Mouse (Mus musculus): ENCODE data around the gene Efcab9.
A peak's percentile ranks its signal among the peaks of the same experiment; 100 is the strongest.

Gene Efcab9

DNA sequence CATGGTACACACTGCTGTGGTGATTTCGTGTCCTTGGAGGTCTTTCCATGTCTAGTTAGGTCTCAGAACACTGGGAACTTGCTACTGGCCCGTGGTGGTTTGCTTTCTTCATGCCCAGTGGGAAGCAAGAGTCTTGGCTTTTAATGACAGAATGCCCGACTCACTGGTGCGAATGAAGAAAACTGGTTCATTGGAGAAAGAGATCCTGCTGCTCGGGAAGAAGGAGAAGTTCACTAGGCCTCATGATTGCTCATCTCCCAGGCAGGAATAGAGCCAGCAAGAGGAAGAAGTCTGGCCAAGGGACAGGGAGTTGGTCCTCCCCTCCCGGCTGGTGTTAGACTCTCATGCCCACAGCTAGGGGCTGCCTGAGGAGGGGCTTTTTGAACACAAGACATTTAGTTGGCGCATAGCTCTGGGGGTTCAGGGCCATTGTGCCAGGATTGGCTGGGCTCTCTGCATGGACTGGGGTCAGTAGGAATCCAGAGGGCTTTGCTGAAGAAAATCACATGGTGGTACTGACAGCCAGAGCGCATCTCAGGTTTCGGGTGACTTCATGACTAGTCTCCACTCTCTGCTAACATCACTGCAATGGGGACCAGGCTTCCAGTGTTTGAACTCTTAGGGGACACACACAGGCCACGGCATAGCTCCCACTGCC is 24.6 kb upstream of the Efcab9 start:
- DNase-seq (ENCODE audit: low spot score) = no peak

- no peak for DNase-seq (ENCODE audit: low spot score)
These were observed 23.3 kb upstream of the Efcab9 start for GRCm38 (mm10) chr11:32555103-32555689.

GRCm38 (mm10) chr11:32554141-32555091 is 22.5 kb upstream of the Efcab9 start:
- no peak for DNase-seq (ENCODE audit: low spot score)

DNA sequence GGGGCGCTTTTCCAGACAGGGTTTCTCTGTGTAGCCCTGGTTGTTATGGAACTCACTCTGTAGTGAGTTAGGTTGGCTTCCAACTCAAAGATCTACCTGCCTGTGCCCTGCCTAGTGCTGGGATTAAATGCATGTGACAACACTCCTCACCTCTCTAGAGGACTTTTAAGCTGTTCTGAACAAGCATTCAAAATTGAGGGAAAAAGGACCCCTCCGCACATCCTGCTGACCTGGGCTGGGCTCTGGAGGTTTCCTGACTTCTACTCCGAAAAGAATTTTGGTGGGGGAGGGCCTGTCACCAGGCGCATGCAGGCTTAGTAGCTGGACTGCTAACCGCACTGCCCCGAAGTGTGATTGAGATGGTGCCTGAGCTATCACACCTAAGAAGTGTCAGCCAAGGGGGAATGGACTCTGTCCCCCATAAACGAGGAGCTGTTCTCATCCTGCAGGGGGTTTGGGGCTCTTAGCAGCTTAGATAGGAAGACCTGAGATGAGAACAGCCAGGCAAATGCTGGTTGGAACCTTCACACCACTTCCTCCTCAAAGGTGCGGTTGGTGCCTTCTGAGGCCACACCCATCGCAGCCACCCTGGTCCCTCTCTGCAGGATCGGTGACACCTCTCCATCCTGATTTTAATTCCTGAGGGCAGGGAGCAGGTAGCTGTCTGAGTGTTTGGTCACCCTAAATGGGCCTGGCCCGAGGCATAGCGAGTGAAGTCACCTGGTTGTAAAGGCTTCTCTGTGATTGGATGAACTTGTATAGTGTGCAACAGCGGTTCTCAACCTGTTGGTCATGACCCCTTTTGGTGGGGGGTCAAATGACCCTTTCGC is 21.6 kb upstream of the Efcab9 start:
- no peak for DNase-seq (ENCODE audit: low spot score)

GRCm38 (mm10) chr11:32552401-32553090 is 20.7 kb upstream of the Efcab9 start:
- DNase-seq (ENCODE audit: low spot score) = no peak

DNA sequence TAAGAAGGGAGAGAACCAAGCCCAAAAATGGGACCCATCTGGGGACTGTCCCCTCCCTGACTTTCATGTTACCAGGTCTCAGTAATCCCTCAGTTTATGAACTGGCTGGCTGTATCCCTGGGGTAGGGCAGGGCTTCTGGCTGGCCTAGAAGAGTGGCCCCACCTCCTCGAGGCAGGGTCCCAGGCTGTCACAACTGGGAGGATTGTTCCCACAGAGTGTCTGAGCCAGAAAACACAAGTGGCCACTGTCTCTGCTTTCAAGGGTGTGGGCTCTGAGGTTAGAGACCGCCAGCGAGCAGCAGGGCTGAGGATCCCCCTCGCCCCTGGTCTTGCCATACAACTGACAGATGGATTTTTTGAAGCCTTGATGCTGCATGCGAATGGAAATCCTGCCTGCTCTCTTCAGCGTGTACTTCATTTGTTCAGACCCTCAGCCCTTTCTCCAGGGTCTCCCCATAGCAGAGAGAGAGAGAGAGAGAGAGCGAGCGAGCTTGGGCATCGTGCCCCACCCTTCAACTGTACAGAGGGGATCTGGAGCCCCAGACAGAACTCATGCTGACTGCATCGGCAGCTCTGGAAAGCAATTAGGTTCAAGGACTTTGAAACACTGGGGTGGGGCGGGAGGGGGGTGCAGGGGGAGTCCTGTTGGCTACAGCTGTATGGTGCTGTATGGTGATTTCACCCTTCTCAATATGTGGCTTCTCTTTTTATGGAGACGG is 19.9 kb upstream of the Efcab9 start:
- no peak for DNase-seq (ENCODE audit: low spot score)

DNA sequence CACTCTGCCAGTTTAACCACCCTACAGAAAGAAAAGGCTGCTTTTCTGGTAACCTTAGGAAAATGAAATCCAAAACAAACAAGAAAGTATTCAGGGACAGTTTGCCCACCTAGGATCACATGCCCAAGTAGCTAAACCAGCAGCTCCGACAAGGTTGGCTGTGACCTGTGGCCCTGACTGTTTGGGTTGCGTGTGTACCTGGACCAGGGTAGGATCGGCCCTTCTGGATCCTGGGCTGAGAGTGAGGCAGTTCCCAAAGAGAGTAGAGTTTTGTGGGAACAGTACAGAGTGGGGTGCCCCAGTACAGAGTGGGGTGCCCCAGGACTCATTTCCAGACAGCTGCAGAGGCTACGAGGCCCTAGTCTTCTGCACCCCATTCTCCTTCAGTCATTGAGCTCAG is 19.2 kb upstream of the Efcab9 start:
- DNase-seq (ENCODE audit: low spot score) = no peak

DNA sequence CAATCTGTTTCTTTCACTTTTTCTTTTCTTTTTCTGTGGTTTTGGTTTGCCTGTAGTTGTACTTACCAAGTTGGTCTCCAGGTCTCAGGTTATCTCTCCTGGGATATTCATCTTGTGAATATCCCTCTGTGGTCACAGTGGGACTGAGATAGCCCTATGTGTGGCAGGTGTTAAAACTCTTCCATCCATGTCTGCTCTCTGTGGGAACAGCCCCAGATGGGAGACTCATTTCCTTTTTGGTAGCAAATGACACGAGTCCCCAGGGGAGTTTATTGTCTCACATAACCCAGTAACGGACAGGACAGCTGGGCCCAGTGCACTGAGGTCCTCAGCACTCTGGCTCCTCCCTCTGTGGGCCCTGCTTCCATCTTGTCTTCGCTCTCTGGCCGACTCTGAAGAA is 18.2 kb upstream of the Efcab9 start:
- DNase-seq (ENCODE audit: low spot score) = no peak

GRCm38 (mm10) chr11:32549236-32549635 is 17.4 kb upstream of the Efcab9 start:
- DNase-seq (ENCODE audit: low spot score) = no peak

- no peak for DNase-seq (ENCODE audit: low spot score)
These were observed 16.4 kb upstream of the Efcab9 start for GRCm38 (mm10) chr11:32548240-32548639.

DNA sequence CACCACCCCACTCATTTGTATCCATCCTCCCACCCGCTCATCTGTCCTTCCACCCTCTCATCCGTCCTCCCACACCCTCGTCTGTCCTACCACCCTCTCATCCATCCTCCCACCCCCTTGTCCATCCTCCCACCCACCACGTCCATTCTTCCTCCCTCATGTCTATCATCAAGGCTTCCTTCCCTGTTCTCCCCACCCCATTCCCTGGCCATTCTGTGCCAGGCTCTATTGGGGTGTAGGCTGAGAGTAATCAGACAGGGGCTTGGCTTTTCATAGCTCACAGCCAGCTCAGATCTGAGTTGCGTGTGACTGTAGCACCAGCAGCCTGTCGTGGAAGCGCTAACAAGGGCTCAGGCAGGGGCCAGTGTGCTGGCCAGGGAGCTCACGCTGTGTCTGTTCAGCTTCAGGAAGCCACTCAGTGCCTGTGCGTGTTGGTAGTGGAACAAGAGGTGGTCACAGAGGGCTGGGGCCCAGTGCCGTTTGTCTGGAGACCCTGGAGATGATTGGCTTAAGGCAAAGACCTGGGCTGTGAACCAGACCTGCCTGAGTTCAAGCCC is 15.6 kb upstream of the Efcab9 start:
- DNase-seq (ENCODE audit: low spot score) = no peak

- no peak for DNase-seq (ENCODE audit: low spot score)
These were observed 14.6 kb upstream of the Efcab9 start for GRCm38 (mm10) chr11:32546483-32546882.

DNA sequence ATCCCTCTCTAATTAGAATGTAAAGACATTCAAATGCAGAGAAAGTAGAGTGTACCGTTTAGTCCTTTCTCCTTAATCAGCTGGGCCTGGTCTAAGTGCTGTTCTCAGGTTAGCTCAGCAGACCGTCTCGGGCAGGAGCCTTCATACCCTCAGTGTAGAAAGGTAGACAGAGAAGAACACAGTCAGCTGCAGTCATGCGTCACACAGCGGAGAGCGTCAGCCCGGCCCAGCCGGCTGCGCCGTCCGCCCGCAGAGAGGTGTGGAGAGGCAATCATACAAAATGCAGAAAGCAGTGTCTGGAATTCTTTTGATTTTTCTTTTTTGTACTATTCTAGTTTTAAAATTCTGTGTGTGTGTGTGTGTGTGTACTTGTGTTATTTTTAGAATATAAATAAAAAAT is 13.7 kb upstream of the Efcab9 start:
- DNase-seq (ENCODE audit: low spot score) = no peak

DNA sequence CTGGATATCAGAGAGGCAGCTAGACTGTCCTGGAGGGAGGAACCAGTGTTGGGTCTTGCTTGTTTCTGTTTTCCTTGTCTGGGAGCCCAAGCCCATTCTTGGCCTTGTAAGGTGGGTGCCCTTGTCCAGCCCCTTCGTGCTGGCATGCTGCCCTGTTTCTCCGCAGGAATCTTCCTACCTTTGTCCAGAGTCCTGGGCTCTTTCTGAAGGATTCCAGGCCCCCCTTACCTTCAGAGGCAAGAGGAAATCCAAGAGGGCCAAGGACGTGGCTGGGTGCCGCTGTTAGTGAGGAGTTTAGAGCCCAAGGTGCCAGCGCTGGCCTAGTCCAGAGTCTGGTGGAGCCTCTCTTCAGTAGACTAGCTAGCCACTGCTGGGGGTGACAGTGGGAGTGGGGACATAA is 12.6 kb upstream of the Efcab9 start:
- no peak for DNase-seq (ENCODE audit: low spot score)

DNA sequence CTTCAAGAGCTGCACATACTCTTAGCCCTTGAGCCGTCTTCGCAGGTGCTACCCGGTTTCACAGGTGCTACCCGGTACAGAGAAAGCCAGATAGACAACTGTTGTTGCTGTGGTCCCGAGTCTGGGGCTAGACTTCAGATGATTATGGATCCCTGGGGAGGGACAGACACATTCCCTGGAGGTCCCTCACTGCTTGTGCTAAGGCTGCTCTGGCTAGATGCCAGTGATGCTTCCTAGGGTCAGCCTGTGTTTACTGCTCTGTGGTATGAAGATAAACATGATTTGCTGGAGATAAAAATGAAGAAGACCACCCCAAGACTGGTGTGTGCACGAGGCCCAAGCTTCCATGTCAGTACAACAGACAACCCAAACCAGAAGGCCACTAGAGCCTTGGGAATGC is 12.2 kb upstream of the Efcab9 start:
- no peak for DNase-seq (ENCODE audit: low spot score)

DNA sequence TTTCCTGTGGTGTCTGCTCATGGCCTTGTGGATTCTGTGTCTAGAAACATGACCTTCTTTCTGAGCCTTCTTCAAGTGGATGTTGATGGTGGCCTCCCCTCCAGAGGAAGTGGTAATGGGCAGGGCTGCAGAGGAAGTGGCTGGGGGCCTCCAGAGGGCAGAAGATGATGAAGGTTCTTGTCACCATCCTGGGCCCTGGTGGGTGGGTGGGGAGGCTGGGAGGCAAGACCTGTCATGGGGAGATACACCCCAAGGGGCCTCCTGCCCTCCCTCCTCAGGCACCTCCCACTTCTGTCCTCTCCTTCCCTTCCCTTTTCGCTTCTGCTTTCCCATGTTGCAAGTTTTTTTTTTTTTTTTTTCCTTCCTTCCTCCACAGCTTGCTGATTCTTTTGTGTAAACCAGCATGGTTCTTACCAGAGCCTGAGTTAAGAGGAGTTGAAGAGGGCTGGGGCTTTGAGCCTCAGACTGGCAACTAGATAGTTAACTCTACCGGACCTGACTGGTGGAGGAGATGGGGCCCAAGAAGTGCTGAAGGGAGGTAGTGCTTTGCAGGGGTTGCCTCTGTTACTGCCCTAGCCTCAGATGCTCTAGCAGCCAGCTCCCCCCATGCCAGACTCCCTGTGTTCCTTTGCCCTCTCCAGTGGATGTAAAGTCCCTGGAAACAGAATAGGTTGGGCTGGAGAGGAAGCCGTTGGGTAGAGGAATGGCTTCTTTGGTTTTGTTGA is 11.0 kb upstream of the Efcab9 start:
- DNase-seq (ENCODE audit: low spot score) = peak; percentile 48

- no peak for DNase-seq (ENCODE audit: low spot score)
These were observed 10.3 kb upstream of the Efcab9 start for GRCm38 (mm10) chr11:32542181-32542580.

- DNase-seq (ENCODE audit: low spot score) = no peak
These were observed 8.6 kb upstream of the Efcab9 start for GRCm38 (mm10) chr11:32540463-32540862.

DNA sequence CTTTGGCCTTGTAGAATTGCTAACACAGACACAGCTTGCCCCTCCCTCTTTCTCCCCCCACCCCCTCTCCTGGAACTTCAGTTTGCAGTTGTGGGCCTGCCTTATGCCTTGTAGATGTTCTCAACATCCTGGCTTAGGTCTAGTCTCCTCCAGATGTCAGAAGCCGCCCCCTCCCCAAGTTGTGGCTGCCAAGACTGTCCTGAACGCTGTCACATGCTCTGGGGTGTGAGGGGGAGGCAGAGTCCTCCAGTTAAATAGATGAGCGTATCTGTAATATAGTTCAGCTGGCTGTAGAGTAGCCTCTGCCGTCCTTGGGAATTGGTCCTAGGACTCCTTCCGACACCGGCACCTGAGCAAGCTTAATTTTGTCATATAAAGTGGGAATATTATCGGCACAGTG is 7.8 kb upstream of the Efcab9 start:
- no peak for DNase-seq (ENCODE audit: low spot score)

- DNase-seq (ENCODE audit: low spot score) = no peak
These were observed 7.0 kb upstream of the Efcab9 start for GRCm38 (mm10) chr11:32538846-32539245.

All from spleen, adult 12 weeks (tissue).